Mouse (Mus musculus): ENCODE data around the gene Srpr.

DNA sequence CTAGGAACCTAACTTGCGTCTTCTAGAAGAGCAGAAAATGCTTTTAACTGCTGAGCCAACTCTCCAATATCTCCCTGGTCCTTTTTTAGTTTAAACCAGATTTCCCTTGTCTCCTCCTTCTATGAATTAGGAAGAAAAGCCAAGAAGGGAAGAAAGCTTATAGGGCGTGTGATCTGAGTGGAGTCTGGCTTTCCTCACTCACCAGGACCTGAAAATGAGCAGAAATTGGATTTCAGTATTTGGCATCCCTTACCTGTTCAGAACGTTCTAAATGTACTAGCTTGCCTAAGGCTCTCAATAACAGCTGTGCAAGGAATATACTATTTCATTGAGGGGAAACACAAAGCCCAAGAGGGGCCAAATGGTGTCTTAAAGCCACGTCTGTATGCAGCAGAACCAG is 84.4 kb downstream of the Srpr start:
- TF ChIP-seq CTCF (IDR thresholded peaks at IDR 0.05) = no peak
- no peak for TF ChIP-seq POLR2A (IDR thresholded peaks at IDR 0.05; ENCODE audit: insufficient read depth, low read depth, low read length)

Data from heart, adult 2 months (tissue).